Mouse (Mus musculus) E14TG2a.4 (cell line): Measurements from ENCODE around the gene Manba.

ENCODE experiments used
- CTCF ChIP-seq: conservative IDR thresholded peaks from 2 replicates; pipeline ENCODE4 v1.5.1; 2014; ENCODE audit warnings: low read length
- NANOG ChIP-seq: IDR thresholded peaks from 2 replicates; pipeline ENCODE4 v1.6.1; 2014; ENCODE audit warnings: borderline replicate concordance, low read length, mixed read lengths
- POU5F1 ChIP-seq: IDR thresholded peaks from 2 replicates; pipeline ENCODE4 v1.6.1; 2014; ENCODE audit warnings: low read length, borderline replicate concordance

DNA sequence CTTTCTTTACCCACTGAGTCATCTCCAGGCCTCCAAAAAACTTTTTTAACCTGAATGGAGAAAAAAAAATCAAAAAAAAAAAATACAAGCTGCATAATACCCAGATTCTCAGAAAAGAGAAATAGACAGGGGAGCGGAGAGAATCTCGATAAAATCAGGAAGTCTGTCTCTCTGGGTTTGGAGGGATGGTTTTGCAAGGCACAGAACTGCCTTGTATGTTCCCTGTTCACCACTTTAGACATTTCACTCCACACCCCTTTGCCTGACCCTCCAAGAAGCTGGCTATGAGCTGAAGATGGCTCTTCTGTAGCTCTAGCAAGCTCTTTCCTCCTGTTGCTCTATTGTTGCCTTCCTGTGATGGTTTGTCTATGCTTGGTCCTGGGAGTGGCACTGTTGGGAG is 8.4 kb upstream of the Manba start:
- TF ChIP-seq CTCF (no peak), NANOG (no peak), POU5F1 (no peak)
